Mouse (Mus musculus) layer of hippocampus, postnatal 25 days (tissue): ENCODE measurements at regions not wholly inside any gene's neighbourhood (a gene's known extent, or its start where the extent isn't known, plus 50 kb on each side); places are given as distances from the start of the nearest gene placed in this dataset.

Experiments used
- DNase-seq, 2 experiments: peaks; one replicate each; pipeline ENCODE4 v3.0.0; 2022; ENCODE audit warnings: mixed read lengths in 2 of 2, low spot score in 1 of 2; ENCODE audit errors: extremely low spot score in 1 of 2

GRCm38 (mm10) chr7:60293556-60293955, 153.5 kb upstream of the Snrpn start:
- DNase-seq, result no peak

DNA sequence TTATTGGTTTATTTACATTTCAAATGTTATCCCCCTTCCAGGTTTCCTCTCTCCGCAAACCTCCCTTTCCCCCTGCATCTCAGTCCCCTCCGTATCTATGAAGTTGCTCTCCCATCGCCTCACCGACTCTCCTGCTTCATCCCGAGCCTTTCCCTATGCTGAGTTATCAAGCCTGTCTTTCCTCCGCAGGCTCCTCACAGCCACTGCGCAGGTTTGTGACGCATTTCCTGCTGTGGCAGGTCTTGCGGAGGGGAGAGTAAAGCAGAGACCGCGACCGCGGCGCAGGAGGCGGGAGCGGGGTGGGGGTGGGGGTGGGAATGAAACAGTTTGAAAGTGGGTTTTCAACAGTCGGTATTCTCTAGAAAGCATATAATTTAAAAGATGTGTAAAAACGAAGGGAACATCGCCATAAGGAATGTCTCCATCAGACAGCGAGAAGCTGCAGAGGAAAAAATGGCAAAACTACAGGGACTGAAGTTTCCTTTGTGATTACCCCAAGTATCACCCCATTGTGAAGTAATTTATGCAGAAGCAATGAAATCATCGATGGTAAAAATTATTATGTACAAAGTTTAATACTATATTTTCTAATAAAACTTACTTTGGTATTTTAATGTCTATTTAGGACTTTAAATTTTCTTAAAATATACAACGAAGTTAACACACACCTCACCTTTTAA, 104.3 kb upstream of the Snrpn start:
- peak in 1 of 2 experiments; percentile 14 for DNase-seq

- peak in 1 of 2 experiments; percentile 40 for DNase-seq
Observed at GRCm38 (mm10) chr7:60243746-60244145, 103.7 kb upstream of the Snrpn start.

- peak in 1 of 2 experiments; percentile 58 for DNase-seq
Observed at GRCm38 (mm10) chr7:60238595-60239195, 98.7 kb upstream of the Snrpn start.

DNA sequence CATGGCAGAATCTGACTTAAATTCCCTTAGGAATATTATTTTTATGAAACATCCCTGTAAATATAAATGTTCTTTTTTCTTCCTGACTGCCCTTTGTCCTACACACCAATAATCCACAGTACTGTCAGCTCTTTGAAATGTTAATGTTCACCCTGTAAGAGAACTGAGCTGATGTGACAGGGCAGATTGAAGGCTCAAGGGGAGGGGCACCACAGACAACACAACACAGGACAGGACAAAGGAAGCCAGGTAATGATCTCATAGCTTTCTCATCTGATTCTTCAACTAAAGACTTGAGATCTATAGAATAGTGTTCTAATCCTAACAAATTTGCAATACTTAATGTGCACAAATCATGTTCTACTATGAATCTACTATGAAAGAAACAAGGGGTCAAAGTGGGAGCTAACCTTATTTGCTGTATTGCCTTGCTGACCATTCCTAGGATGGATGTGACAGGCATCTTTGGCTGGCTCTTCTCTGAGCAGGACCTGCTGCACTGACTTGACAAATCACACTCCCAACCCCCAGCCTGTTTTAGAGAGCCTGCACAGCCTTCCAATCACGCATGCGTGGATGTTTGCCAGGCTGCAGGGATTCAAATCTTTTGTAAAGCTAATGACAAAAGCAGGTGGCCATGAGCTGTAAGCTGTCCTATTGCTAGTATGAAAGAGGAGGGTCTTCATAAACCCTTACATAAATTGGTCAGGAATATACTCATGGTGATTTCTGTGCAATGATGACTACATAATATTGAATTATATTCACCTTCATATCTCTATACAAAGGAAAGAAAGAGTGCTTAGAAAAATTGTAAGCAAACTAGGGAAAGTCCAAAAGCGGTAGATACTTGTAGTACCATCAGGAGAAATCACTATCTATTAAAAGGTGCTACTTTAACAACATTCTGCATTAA, 76.6 kb upstream of the Snrpn start:
- DNase-seq, result peak; percentile 7 to 58
